Mouse (Mus musculus) kidney, adult 2 months (tissue): ENCODE measurements at regions not wholly inside any gene's neighbourhood (a gene's known extent, or its start where the extent isn't known, plus 50 kb on each side); places are given as distances from the start of the nearest gene placed in this dataset.

ENCODE experiments used
- CTCF ChIP-seq: fragments of 200-500 bp; conservative IDR thresholded peaks from 2 replicates; pipeline ENCODE4 v1.5.1; 2011; ENCODE audit warnings: low read depth, mild to moderate bottlenecking, control low read depth, low read length, moderate library complexity, mixed read lengths; ENCODE audit not compliant: insufficient read depth, insufficient read length
- POLR2A ChIP-seq: fragments of 200-500 bp; IDR thresholded peaks from one replicate; pipeline ENCODE4 v1.6.1; 2011; ENCODE audit warnings: low read depth, low read length, control low read depth

GRCm38 (mm10) chrX:13226429-13226828, 54.3 kb upstream of the Ddx3x start:
- TF ChIP-seq POLR2A (no peak), CTCF (no peak)
